Mouse (Mus musculus) hindlimb bud, embryonic 11.5 days (tissue): Measurements from ENCODE around the gene Sgip1.

Experiments used
- DNase-seq: peaks from one replicate; pipeline ENCODE4 v3.0.0-alpha.2; 2012; ENCODE audit warnings: low read depth, low spot score; ENCODE audit errors: extremely low spot score

Sgip1 gene

DNA sequence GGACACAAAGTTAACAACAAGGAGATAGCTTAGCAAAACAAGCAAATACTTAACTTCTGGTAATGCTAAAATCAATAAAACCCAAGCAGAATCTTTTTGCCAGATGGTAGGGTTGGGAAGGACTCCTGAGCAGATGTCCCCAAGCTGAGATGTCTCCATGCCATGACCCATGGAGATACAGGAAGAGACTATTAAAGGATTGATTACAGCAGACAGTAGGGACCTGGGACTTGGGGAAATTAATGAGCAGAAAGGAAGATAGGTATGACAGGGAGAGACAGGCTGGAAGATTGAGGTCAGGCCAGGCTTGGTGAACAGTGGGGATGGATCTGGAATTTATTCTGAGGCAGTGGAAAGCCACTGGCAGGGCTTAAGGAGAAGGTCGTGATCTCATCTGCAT is 33.5 kb downstream of the Sgip1 start:
- no peak for DNase-seq

DNA sequence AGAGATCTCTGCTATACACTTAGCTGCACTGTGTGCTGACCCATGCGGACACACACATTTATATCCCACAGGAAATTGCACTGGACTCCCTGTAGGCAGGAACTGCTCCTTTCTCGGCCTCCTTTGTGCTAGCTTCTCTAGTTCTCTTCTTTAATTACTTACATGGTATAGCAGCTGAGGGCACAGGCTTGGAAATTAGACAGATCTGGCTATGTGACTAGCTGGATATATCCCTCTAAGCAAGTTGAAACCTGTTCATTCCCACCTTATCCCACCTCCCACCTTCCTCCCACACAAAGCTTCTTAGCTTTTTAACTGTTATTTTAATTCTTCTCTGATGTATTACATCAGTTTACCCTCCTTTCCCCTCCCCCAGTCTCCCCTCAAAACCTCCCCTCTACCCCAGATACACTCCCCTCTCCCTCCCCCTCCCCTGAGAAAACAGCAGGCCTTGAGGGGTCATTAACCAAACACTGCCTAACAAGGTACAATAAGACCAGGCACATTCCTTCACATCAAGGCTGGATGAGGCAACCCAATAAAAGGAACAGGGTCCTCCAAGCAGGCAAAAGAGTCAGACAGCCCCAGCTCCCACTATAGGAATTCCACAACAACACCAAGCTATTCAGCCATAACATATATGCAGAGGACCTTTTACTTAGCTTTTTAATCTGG is 34.6 kb downstream of the Sgip1 start:
- DNase-seq, result no peak

DNA sequence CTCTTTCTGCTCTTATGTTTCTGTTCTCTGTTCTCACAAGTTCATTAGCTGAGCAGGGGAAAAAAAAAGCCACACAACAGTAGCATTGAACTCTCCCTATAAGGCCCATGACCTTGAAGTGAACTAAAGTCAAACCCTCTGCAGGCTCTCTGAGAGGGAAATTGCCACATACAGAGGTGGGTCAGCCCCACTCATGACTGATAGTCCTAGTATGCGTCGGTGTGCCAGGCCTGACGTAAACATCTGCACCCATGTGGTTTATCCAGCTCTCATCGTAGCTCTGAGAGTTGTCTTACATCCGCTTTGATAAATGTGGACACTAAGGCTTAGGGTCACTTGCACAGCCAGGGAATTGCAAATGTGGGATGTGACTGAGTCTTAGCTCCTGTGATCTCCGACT is 38.8 kb downstream of the Sgip1 start:
- no peak for DNase-seq

- no peak for DNase-seq
Observed at GRCm38 (mm10) chr4:102783063-102783748, 42.1 kb downstream of the Sgip1 start.

- no peak for DNase-seq
Observed at GRCm38 (mm10) chr4:102785158-102785557, 44.1 kb downstream of the Sgip1 start.

GRCm38 (mm10) chr4:102792100-102792790 is 51.1 kb downstream of the Sgip1 start:
- DNase-seq, result no peak

DNA sequence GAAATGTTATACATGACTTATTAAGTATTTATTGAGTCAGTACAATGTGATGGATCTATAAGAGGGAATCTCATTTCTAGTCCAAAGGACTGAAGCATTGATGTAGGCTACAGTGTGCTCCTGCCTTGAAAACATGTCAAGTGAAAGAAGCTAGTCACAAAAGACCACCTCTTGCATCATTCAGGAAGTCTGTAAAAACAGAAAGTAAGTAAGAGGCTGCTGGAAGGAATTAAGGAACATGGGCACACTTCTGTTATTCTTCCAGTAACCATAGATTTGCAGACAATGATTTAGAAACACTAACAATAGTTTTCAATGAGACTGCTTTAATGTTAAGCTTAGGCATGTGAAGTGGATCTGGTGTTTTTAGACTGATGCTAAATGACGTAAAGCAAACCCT is 60.4 kb downstream of the Sgip1 start:
- DNase-seq, result no peak

DNA sequence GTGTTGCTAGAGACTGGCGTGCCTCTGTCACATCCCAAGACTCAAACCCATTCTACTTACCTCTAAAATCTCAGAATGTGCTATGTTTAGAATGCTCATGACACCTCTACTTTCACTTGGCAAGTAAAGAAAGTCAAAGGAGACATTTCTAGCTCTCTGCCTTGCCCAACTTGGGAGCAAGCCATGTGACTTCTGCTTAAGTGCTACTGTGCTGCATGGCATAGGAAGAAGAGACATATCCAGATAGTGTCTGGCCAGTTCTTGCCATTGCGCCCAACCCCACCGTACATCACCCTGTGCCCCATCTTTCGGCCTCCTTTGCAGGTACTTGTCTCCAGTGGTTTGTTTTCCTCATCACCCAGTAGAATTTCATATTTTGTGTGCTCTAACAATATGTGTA is 60.8 kb downstream of the Sgip1 start:
- no peak for DNase-seq

GRCm38 (mm10) chr4:102804611-102805010 is 63.5 kb downstream of the Sgip1 start:
- DNase-seq, result no peak

DNA sequence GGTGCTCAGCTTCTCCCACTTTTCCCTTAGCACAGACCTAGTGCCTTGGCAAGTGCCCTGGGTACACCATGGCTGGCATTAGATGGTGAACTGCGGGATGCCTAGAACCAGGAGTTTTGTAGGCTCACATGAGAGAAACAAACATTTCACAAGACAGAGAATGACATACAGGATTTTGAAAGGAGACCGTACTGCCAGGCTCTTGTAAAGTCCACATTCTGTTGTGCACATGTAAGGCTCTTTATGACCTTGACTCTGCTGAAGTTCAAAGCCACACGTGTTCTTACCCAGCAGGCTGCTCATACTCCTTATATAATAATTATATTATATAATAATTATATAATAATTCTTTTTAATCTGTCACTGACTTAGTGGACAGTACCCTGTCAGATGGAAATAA is 65.9 kb downstream of the Sgip1 start:
- no peak for DNase-seq

DNA sequence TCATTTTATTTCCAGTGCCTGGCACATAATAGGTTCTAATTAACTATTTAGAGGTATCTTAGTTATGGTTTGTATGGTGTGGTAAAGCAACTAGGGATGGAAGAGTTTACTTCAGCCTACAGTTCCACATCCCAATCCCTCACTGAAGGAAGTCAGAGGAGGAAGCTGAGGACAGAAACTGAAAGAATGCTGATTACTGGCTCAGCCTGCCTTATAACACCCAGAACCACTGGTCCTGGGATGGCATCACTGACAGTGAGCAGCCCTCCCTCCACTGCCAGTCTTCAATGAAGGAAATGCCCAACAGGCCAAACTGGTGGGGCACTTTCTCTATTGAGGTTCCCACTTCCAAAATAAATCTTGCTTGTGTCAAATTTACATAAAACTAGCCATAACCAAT is 67.2 kb downstream of the Sgip1 start:
- no peak for DNase-seq

GRCm38 (mm10) chr4:102809296-102809695 is 68.2 kb downstream of the Sgip1 start:
- no peak for DNase-seq

DNA sequence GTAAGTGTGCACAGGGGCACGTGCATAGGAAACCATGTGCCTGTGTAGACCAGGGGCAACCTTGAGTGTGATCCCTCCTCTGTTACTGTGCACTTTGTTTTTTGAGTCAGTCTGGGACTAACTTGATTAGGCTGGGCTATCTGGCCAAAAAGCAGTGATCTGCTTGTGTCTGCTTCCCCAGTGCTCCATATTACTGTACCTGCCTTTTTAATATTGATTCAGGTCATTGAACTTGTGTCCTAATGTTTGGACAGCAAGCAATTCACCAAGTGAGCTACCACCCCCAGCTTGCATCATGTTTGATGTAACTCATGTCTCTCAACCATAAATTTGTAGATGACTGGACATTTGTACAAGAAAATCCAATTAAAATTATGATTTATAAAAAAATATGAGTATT is 69.2 kb downstream of the Sgip1 start:
- no peak for DNase-seq

GRCm38 (mm10) chr4:102811007-102811805 is 70.1 kb downstream of the Sgip1 start:
- no peak for DNase-seq

DNA sequence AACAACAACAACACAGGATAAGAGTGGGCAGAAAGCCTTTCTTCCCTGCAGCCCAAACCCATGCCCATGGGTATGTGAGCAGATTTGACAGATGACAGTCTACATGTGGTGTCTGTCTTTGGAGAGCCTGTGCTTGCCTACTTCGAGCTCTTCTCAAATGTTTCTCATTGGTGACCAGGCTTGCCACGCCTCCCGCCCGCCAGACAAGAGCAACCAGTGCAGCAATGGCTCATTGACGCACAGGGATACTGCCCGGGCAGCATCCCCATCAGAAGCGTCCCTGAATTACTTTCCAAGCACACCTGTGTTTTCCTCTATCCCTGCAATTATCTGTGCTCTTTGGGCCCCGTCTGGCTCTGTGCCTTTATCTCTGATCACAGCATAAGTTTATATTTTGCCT is 72.2 kb downstream of the Sgip1 start:
- DNase-seq, result no peak

- DNase-seq, result no peak
Observed at GRCm38 (mm10) chr4:102821786-102822185, 80.7 kb downstream of the Sgip1 start.

DNA sequence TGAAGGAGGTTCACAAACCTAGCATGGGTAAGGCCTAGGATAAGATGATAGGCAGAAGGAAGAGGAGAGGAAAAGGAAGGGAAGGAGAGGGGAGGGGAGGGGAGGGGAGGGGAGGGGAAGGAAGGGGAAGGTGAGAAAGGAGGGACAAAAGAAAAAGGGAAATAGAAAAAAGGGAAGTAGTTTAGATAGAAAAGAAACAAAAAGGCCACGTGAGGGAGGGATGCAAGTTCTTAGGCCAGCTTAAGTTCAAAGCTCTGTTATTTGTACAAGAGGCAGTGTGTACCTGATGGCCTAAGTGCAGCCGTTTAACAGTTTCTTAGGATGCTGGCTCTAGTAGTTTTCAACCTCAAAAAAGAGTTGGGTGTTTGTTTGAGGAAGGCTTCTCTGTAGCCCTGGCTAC is 83.4 kb downstream of the Sgip1 start:
- no peak for DNase-seq

GRCm38 (mm10) chr4:102826159-102826558 is 85.1 kb downstream of the Sgip1 start:
- DNase-seq, result no peak

DNA sequence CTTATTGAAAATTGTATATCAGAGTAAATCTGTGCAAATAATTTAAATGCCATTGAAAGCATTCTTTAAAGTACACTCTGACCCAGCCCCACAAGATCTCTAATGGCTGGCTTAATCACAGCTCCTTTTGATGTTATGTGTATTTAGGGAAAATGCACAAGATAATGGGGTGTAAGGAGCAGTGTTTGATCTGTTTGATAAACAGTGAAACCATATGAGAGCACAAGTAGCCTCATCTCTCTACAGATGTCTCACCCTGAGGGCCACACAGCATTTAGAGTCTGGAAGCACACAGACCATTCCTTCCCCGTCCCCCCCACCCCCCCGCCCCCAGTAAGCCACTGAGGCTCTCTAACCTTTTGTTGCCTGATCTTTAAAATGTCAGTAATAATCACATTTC is 87.4 kb downstream of the Sgip1 start:
- DNase-seq, result no peak

GRCm38 (mm10) chr4:102833191-102833590 is 92.1 kb downstream of the Sgip1 start:
- DNase-seq, result no peak

DNA sequence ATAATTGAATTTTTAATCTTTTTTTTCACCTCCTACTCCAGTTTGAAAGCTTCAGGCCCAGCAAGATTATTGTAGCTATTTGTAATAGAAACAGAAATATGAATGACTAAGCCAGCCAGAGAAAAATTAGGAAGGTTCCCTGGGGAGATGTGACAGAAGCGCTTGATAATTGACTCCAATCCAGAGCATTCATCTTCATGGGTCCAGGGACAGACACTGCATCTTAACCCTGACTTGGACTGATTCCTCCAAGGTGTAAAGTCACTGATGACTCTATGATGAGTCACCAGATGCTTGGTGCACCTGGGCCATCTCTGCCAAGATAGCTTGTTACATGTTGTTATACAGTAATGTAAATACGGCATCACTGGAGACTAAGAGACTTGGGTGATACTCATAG is 92.6 kb downstream of the Sgip1 start:
- no peak for DNase-seq
